Mouse (Mus musculus): ENCODE results near the gene Tdpoz4.
"Not testable (repeated sequence)": the region's sequence is repeated elsewhere in the genome, so short reads cannot be mapped to it uniquely, and the experiment has no call there.

GRCm38 (mm10) chr3:93796098-93796497 lies at the start of gene Tdpoz4:
- TF ChIP-seq CTCF (IDR thresholded peaks at IDR 0.05; ENCODE audit: control insufficient read depth, insufficient read depth, low read length); POLR2A (IDR thresholded peaks at IDR 0.05; ENCODE audit: borderline replicate concordance, control insufficient read depth, low read depth, low read length): not testable (repeated sequence)

Measured in bone marrow, adult 2 months (tissue).